Mouse (Mus musculus): ENCODE measurements around the gene Dnaja2.

Dnaja2 gene

GRCm38 (mm10) chr8:85559201-85559600 is 4.1 kb upstream of the Dnaja2 start:
- in situ Hi-C loops (cut with MboI; ENCODE audit: low pct_unique_long_range_greater_than_20kb in 1 of 2, low sequenced_read_pairs in 2 of 2, unreplicated experiment in 1 of 2): no loop called here

- in situ Hi-C loops (cut with MboI; ENCODE audit: low pct_unique_long_range_greater_than_20kb in 1 of 2, low sequenced_read_pairs in 2 of 2, unreplicated experiment in 1 of 2): no loop called here
Measured at GRCm38 (mm10) chr8:85557601-85557986, 2.5 kb upstream of the Dnaja2 start.

- in situ Hi-C loops (cut with MboI; ENCODE audit: low pct_unique_long_range_greater_than_20kb in 1 of 2, low sequenced_read_pairs in 2 of 2, unreplicated experiment in 1 of 2): no loop called here
Measured at GRCm38 (mm10) chr8:85556986-85557600, 1.9 kb upstream of the Dnaja2 start.

GRCm38 (mm10) chr8:85554391-85555180 is 558 bp downstream of the Dnaja2 start:
- in situ Hi-C loops (cut with MboI; ENCODE audit: low pct_unique_long_range_greater_than_20kb in 1 of 2, low sequenced_read_pairs in 2 of 2, unreplicated experiment in 1 of 2): no loop called here

- in situ Hi-C loops (cut with MboI; ENCODE audit: low pct_unique_long_range_greater_than_20kb in 1 of 2, low sequenced_read_pairs in 2 of 2, unreplicated experiment in 1 of 2): no loop called here
Measured at GRCm38 (mm10) chr8:85551934-85552333, 3.2 kb downstream of the Dnaja2 start.

GRCm38 (mm10) chr8:85536332-85536731 is 18.8 kb downstream of the Dnaja2 start:
- in situ Hi-C loops (cut with MboI; ENCODE audit: low pct_unique_long_range_greater_than_20kb in 1 of 2, low sequenced_read_pairs in 2 of 2, unreplicated experiment in 1 of 2): loop anchor here in 1 of 2 experiments (10.0 kb wide), 1 partner anchor 252 kb away; no protein-coding TSS in a partner anchor

- in situ Hi-C loops (cut with MboI; ENCODE audit: low pct_unique_long_range_greater_than_20kb in 1 of 2, low sequenced_read_pairs in 2 of 2, unreplicated experiment in 1 of 2): loop anchor here in 1 of 2 experiments (10.0 kb wide), 1 partner anchor 249 kb away; no protein-coding TSS in a partner anchor
Measured at GRCm38 (mm10) chr8:85534163-85534562, 21.0 kb downstream of the Dnaja2 start.

- in situ Hi-C loops (cut with MboI; ENCODE audit: low pct_unique_long_range_greater_than_20kb in 1 of 2, low sequenced_read_pairs in 2 of 2, unreplicated experiment in 1 of 2): loop anchor here in 1 of 2 experiments (10.0 kb wide), 1 partner anchor 249 kb away; no protein-coding TSS in a partner anchor
Measured at GRCm38 (mm10) chr8:85533434-85533833, 21.7 kb downstream of the Dnaja2 start.

- in situ Hi-C loops (cut with MboI; ENCODE audit: low pct_unique_long_range_greater_than_20kb in 1 of 2, low sequenced_read_pairs in 2 of 2, unreplicated experiment in 1 of 2): loop anchor here in 1 of 2 experiments (10.0 kb wide), 1 partner anchor 248 kb away; no protein-coding TSS in a partner anchor
Measured at GRCm38 (mm10) chr8:85532843-85533242, 22.3 kb downstream of the Dnaja2 start.

GRCm38 (mm10) chr8:85531471-85531870 is 23.7 kb downstream of the Dnaja2 start:
- in situ Hi-C loops (cut with MboI; ENCODE audit: low pct_unique_long_range_greater_than_20kb in 1 of 2, low sequenced_read_pairs in 2 of 2, unreplicated experiment in 1 of 2): loop anchor here in 1 of 2 experiments (10.0 kb wide), 1 partner anchor 247 kb away; no protein-coding TSS in a partner anchor

- in situ Hi-C loops (cut with MboI; ENCODE audit: low pct_unique_long_range_greater_than_20kb in 1 of 2, low sequenced_read_pairs in 2 of 2, unreplicated experiment in 1 of 2): loop anchor here in 1 of 2 experiments (10.0 kb wide), 1 partner anchor 246 kb away; no protein-coding TSS in a partner anchor
Measured at GRCm38 (mm10) chr8:85530717-85531116, 24.4 kb downstream of the Dnaja2 start.

GRCm38 (mm10) chr8:85528959-85529358 is 26.2 kb downstream of the Dnaja2 start:
- in situ Hi-C loops (cut with MboI; ENCODE audit: low pct_unique_long_range_greater_than_20kb in 1 of 2, low sequenced_read_pairs in 2 of 2, unreplicated experiment in 1 of 2): no loop called here

GRCm38 (mm10) chr8:85526105-85526504 is 29.0 kb downstream of the Dnaja2 start:
- in situ Hi-C loops (cut with MboI; ENCODE audit: low pct_unique_long_range_greater_than_20kb in 1 of 2, low sequenced_read_pairs in 2 of 2, unreplicated experiment in 1 of 2): no loop called here

- in situ Hi-C loops (cut with MboI; ENCODE audit: low pct_unique_long_range_greater_than_20kb in 1 of 2, low sequenced_read_pairs in 2 of 2, unreplicated experiment in 1 of 2): loop anchor here in 1 of 2 experiments (25.0 kb wide), 1 partner anchor 237 kb away; the partner anchor contains the start of genes Orc6 and Vps35
Measured at GRCm38 (mm10) chr8:85524086-85524485, 31.1 kb downstream of the Dnaja2 start.

- in situ Hi-C loops (cut with MboI; ENCODE audit: low pct_unique_long_range_greater_than_20kb in 1 of 2, low sequenced_read_pairs in 2 of 2, unreplicated experiment in 1 of 2): loop anchor here in 1 of 2 experiments (25.0 kb wide), 1 partner anchor 234 kb away; the partner anchor contains the start of genes Orc6 and Vps35
Measured at GRCm38 (mm10) chr8:85521332-85521731, 33.8 kb downstream of the Dnaja2 start.

- in situ Hi-C loops (cut with MboI; ENCODE audit: low pct_unique_long_range_greater_than_20kb in 1 of 2, low sequenced_read_pairs in 2 of 2, unreplicated experiment in 1 of 2): loop anchor here in 1 of 2 experiments (25.0 kb wide), 1 partner anchor 233 kb away; the partner anchor contains the start of genes Orc6 and Vps35
Measured at GRCm38 (mm10) chr8:85520586-85520985, 34.6 kb downstream of the Dnaja2 start.

- in situ Hi-C loops (cut with MboI; ENCODE audit: low pct_unique_long_range_greater_than_20kb in 1 of 2, low sequenced_read_pairs in 2 of 2, unreplicated experiment in 1 of 2): loop anchor here in 1 of 2 experiments (25.0 kb wide), 1 partner anchor 231 kb away; the partner anchor contains the start of genes Orc6 and Vps35
Measured at GRCm38 (mm10) chr8:85517956-85518355, 37.2 kb downstream of the Dnaja2 start.

GRCm38 (mm10) chr8:85517336-85517735 is 37.8 kb downstream of the Dnaja2 start:
- in situ Hi-C loops (cut with MboI; ENCODE audit: low pct_unique_long_range_greater_than_20kb in 1 of 2, low sequenced_read_pairs in 2 of 2, unreplicated experiment in 1 of 2): loop anchor here in 1 of 2 experiments (25.0 kb wide), 1 partner anchor 230 kb away; the partner anchor contains the start of genes Orc6 and Vps35

GRCm38 (mm10) chr8:85515391-85515790 is 39.8 kb downstream of the Dnaja2 start:
- in situ Hi-C loops (cut with MboI; ENCODE audit: low pct_unique_long_range_greater_than_20kb in 1 of 2, low sequenced_read_pairs in 2 of 2, unreplicated experiment in 1 of 2): loop anchor here in 1 of 2 experiments (25.0 kb wide), 1 partner anchor 228 kb away; the partner anchor contains the start of genes Orc6 and Vps35
